Mouse (Mus musculus) T-helper 1 cell (primary cell): ENCODE measurements around the gene Tbc1d17.

Experiments used
- in situ Hi-C: fragments of 300-600 bp; cut with MboI, MseI; formaldehyde crosslinking; loops from one replicate; pipeline ENCODE4 v1.15.1; 2025; ENCODE audit warnings: high pct_unique_total_duplicates

The Tbc1d17 gene

DNA sequence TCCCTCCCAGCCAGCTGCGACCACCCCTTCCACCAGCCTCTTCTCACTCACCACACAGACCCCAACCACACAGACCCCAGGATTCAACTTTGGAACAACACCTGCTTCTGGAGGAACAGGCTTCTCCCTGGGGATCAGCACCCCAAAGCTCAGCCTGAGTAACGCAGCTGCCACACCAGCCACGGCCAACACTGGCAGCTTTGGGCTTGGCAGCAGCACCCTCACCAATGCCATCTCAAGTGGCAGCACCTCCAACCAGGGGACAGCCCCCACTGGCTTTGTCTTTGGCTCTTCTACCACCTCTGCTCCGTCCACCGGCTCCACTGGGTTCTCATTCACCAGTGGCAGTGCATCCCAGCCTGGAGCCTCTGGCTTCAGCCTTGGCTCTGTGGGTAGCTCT, 20.2 kb downstream of the Tbc1d17 start:
- in situ Hi-C loops: no loop called here

DNA sequence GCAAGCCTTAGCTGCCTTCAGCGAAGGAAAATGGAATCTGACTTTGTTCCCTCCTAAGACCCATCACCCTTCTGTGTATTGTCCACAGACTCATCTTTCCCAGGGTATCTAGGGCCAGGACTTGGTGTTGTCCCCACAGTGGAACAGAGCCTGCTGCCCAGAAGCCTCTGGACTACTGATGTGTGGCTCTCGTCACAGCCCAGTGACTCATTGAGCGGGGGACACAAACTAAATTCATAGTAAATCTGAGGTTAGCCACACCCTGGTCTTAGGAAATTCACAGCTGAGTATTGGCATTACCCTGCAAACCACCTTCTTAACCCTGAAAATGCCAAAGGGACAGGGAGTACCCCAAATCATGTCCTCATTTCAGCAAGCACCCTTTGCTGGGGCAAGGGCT, 22.1 kb downstream of the Tbc1d17 start:
- in situ Hi-C loops: no loop called here

DNA sequence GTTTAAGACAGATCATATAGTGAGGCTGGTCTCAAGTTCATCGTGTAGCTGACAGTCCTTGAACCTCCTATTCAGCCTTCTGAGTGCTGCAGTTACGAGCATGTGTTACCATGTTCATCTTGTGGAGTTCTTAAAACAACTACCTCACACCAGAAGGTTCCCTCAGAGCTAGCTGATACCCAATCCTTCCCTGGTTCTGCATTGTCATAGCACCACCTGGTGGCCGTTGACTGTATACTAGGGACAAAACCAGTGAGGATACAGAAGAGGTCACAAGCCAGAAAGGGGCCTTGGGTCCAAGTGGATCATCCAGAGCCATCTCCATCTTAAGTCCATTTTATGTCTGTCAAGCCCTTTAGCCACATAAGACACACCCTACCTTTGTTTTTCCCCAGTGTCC, 24.0 kb downstream of the Tbc1d17 start:
- in situ Hi-C loops: no loop called here

DNA sequence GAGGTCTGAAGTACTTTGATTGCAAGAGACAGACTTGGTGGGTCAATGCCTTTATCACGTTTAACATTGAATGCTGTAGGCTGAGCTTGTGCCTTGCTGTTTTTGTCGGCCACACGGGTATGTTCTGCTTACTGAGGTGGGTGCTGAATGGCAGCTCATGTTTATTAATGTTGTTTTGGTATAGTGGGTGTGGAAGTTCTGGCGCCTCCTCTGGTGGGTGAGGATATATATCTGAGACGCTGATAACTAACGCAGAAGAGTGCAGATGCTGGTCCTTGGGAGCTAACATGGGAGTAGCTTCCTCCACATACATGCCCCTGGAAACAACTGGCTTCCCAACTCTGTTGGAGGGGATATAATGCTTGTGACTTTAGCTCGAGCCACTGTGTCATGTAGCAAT, 25.5 kb downstream of the Tbc1d17 start:
- in situ Hi-C loops: no loop called here

DNA sequence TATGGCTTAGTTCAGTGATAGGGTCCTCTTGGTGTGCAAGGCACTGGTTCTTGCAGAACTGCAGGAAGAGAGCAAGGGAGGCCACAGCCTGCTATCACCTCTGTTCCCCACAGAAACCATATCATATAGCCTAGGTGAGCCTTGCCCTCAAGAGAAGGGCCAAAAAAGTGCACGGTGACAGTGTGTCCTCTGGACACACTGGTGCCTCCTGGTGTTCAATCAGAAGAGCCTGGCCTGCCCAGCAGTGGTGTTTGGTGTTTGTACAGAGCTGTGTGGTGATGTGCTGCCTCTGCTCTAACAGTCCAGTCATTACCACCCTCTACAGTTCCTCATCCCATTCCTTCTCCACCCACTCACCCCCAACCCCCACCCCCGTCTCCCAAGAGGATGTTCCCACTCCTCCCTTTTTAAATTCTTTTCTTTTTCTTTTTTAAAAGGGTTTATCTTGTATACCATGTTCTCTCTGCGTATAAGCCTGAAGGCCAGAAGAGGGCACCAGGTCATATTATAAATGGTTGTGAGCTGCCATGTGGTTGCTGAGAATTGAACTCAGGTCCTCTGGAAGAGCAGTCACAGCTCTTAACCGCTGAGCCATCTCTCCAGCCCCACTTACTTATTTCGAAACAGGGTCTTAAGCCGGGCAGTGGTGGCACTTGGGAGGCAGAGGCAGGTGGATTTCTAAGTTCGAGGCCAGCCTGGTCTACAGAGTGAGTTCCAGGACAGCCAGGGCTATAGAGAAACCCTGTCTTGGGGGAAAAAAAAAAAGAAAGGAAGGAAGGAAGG, 27.0 kb downstream of the Tbc1d17 start:
- in situ Hi-C loops: no loop called here

DNA sequence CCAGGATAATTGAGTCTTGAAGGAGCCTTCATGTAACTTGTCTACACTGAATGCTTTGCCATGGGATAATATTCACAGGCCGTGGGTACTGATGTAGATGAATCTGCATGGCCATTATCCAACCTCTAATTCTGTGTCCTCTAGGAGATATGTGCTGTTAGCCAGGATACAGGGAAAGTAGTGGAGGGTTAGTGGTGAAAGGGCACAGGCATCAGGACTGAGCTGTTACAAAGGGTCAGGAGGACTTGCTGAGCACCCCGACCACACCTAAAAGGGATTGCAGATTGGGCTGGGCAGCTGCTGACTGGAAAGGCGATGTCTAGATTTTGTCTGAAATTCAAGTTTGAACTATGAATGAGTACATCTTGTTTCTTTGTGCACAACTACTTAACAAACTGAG, 28.4 kb downstream of the Tbc1d17 start:
- in situ Hi-C loops: no loop called here

DNA sequence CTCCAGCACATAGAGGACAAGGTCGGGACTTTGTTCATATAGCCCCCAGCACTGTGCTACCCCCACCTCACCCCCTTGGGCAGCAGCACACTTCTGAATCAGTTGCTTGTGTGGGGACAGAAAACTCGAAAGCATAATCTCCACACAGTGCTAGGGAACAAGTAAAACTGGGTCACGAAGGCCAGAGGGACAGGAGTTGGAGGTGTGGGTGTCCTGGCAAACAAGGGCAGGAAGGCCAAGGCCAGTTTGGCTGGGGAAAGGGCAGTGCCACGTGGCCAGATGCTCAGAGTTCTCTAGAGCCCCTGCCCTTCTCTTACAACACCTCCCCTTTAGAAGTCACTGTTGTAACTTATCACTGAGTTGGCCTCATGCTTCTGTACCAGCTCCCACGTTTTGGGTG, 29.0 kb downstream of the Tbc1d17 start:
- in situ Hi-C loops: no loop called here

DNA sequence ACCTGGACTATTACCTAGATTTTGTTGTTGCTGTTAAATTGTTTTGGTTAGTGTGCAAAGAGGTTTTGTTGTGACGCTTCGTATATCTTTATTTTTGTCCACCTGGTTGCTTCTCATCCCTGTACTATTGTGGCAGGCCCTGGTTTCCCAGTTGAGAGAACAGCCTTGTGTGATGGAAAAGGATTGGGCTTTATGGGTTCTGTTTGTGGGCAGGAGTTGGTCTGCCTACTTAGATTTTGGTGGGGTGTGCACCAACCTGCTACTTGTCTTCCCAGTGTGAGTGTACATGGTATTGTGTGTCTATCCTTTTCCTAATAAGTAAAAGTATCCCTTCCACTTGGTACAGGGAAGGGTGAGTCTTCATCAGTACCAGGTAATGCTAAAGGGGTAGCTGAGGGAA, 29.5 kb downstream of the Tbc1d17 start:
- in situ Hi-C loops: no loop called here

DNA sequence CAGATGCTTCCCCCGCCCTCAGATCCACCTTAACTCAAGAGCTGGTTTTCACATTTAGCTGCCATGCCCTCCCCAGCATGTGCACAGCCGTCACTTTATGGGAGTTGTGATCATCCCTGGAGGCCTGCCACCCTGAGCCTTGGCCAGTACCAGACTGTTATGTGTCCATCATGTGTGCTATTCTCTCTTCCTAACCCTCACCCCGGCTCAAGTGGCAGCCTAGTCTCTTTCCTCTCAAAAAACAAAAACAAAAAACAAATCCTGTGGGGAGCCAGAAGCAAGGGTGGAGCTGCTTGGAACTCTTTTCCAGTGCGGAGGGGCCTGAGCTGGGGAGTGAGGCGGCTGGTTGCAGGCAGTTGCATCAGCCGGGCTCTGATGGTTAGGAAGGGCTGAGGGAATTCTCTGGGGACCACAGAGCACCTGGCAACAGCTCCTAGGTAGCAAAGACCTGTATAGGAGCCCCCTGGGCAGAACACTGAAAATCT, 30.1 kb downstream of the Tbc1d17 start:
- in situ Hi-C loops: no loop called here

DNA sequence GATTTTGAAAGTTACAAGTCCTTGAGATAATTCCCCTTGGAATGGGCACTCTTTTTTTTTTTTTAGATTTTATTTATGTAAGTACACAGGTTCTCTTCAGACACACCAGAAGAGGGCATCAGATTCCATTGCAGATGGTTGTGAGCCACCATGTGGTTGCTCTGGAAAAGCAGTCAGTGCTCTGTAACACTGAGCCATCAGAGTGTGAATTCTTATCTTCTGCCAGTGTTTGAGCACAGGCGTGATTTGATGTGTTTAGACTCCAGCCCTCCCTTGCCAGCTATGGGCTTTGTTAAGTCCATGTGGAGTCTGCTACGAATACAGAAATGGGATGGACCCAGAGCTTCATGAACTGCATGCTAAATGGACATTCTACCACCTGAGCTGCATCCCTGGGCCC, 30.7 kb downstream of the Tbc1d17 start:
- in situ Hi-C loops: no loop called here

DNA sequence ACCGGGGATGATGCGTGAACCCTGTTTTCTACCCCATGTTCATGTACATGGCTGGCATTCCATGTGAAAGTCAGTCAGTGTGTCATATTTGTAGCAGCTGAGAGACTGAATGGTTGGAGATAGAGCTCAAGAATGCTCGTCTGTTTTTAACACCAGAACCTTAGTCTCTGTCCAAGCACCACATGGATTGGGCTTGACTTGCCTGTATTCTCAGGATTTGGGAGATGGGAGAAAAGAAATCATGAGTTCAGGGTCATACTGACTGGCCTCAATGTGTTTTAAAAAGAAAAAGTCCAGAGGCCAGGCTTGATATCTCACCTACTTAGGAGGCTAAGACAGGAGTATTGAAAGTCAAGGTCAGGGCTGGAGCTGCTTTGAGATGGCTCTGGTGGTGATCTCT, 31.4 kb downstream of the Tbc1d17 start:
- in situ Hi-C loops: no loop called here

DNA sequence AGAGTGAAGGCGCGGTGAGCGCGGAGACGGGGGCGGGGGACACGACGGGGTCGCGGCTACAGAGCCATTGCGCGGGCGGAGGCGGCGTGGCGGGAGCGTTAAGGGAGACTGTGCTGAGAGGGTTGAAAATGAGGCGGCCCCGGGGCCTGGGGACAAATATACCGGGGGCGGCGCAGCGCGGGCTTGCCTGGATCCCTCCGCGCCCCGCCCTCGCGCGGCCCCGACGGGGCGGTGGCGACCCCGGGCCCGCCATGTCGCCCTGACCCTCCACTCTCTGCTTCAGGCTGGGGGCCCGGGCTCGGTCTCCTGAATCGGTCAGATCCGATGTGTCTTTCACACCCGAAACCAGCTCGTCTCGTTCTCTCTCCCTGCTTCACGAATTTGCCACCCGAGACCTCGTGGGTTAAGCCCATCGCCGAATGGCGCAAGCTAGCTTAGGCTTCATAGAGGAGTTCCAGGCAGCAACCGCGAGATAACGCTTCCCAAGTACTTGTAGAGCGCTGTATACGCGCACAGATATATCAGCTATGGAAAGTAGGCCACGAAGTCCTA, 32.3 kb downstream of the Tbc1d17 start, which contains the start of gene Atf5:
Gene Atf5, minus strand, starts transcription at position 189 of the 552 bp plus-strand sequence.
- in situ Hi-C loops: no loop called here

DNA sequence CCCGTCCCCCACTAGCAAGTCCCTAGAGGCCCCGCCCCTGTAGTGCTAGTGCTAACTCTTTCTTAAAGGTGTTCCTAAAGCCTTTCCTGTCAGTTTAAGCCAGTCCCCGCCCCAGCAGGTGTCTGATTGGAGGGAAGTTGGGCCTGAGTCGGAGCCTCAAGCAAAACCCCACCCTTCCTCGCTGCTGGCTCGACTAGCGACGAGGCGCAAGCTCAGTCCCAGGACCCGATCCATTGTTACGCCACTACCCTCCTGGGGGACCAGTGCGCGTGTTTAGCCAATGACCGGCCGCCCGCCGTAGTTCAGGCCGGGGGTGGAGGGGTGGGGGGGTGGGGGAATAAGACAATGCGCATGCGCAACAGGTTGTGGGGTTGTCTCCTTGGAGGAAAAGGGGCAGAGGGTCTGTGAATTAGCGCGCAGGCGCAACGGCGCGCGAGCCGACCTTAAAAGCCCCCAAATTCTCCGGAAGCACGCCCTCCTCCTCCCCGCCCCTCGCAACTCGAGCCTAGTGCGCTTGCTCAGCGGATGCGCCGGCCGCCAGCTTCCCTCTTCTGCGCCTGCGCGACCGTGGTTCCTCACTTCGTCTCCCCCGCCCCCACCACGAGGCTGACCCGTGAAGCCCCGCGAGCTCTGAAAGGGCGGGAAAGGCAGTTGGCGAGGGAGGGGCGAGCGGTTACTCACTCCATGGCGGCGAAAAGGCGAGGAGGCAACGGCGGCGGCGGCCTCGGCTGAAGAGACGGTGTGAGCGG, 33.0 kb downstream of the Tbc1d17 start, which contains the start of the genes Nup62 and Il4i1:
Gene Nup62, plus strand, starts transcription at position 368 of the 749 bp plus-strand sequence.
Gene Il4i1, plus strand, starts transcription at position 667 of the 749 bp plus-strand sequence.
- in situ Hi-C loops: no loop called here

DNA sequence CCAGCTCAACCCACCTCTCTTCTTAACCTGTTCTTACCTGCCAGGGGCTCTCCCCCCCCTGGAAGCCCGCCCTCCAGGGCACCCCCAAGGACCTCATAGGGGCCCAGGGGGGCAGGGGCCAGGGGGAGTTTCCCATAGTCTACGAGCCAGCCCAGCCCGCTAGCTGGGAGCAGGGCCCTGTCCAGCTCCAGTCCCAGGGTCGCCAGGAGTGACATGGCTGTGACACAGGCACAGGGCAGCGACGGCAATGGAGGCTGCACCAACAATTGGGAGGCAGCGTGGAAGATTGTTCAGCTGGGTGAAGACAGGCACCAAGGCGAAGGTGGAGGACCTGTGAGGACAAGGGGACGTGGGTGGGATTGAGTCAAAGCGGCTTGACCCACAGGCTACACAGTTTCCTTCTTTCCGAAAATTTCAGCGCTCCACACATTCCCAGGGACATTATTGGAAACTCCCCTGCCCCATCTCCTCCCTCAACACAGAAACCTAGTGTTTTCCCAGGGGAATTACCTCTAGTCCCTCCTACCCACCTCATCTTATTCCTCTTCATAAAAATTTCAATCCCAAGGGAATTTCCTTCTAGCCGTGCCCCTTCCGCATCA, 33.8 kb downstream of the Tbc1d17 start:
- in situ Hi-C loops: no loop called here

DNA sequence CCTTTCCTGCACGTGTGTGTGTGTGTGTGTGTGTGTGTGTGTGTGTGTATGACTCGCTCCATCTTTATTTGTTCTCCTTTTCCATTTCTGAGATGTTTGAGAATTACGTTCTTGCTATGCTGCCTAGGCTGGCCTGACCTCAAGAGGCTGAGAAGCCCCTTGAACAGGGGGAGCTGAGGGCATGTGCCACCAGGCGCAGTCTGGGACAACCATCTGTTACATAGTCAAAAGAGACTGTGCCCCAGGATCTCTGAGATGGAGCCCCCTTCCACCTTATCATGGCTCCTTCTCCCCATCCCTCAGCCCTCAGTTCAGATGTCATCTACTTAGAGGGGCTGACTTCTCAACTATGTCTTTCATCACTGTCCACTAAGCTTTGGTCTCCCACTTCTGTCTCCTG, 34.5 kb downstream of the Tbc1d17 start:
- in situ Hi-C loops: no loop called here

DNA sequence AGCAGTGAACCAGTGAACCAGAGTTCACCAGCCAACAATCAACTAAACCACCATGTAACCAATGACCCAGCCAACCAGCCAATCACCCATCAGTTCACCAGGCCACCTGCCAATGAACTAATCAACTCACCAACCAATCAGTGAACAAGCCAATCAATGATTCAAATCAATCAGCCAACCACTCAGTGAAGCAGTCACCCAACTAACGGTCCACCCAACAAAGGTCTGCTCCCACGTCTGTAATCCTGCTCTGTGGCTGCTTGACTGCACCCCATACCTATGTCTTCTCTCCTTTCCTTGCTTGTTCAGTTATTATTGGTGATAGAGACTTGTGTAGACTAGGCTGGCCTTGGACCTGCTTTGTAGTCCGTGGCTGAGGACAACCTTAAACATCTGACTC, 34.9 kb downstream of the Tbc1d17 start:
- in situ Hi-C loops: no loop called here

DNA sequence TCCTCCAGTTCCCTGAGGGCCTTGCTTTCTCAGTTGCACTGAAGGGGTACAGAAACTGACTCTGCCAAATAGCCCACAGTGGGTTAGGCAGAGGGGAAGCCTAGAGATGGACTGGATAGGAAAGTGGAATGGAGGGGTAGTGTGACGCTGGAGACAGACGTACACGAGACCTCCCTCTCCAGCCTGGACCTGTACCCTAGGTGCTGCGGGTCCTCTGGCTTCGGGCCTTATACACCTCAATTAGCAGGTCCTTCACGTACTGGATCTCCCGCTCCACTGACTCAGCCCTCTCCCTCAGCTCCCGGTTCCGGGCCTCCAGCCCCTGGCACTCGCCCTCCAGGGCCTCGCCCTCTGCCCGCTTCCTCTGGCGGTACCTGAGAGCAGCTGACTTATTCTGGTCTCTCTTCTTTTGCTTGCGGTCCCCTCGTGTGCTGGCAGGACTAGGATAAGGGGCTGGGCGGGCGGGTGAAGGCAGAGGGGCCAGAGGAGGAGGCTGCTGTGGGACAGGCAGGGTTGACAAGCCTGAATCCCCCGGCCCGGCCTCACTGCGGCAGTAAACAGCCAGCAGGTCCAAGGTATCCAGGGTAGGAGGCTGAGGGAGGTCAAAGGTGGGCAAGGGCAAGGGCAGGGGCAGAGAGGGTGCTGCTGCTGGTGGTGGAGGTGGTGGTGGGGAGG, 36.1 kb downstream of the Tbc1d17 start:
- in situ Hi-C loops: no loop called here

DNA sequence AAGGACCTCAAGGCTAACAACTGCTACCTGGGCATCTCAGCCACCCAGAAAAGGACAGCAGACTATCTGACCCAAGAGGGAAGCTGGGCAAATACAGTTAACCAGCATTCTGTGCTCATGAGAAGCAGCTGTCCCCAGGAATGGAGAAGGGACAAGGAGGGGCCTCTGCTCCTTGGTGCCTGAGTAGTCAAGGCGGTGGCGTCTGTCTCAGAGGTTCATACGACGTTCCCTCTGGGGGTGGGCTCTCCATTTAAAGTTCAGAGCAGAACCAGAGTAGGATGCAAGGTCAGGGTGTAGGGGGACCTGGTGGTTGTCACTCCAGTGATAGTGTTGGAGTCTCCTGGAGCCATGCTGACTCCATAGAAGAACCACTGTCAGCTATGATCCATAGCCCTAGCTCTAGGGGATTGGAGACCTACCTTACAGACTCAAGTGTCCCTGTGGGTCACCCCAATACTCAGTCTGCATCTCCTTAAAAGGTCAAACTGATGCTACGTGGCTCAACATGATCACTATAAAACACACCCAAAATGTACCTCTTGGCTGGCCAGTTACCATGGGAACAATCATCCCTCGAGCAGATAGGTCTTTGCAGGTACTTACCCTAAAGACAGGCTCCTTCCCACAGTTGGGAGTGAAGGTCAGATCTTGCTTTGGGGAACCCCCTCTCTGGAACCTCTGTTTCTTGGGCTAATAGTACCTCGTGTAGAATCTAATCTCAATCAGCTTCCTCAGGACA, 37.9 kb downstream of the Tbc1d17 start:
- in situ Hi-C loops: no loop called here

DNA sequence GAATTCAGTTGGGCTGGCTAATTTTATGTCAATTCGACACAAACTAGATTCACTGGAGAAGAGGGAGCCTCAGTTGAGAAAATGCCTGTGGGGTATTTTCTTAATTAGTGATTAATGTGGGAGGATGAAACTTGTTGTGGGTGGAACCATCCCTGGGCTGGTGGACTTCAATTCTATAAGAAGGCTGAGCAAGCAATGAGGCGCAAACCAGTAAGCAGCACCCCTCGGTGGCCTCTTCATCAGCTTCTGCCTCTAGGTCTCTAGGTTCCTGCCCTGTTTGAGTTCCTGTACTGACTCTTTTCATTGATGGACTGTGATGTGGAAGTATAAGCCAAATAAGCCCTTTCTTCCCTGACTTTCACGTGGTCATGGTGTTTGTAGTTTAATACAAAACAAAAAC, 38.5 kb downstream of the Tbc1d17 start:
- in situ Hi-C loops: no loop called here

DNA sequence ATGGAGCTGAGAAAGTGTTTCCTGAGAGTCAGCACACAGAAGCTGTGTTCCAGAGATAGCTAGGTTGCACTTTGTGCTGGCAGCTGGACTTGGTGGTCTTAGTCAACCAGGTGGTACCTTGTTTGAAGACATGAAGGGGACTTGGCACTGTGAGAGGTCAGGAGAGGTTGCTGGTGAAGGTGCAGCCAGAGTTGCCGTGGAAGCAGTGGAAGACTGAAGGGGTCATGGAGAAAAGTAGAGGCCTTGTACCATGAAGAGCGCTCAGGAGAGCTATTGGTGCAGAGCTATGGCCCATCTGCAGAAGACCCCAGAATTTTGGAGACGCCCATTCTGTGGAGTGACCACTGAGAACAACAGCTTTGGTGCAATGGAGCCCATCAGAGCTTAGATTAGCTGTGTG, 39.4 kb downstream of the Tbc1d17 start:
- in situ Hi-C loops: loop anchor here (5.0 kb wide), 1 partner anchor 42 kb away; no protein-coding TSS in a partner anchor

DNA sequence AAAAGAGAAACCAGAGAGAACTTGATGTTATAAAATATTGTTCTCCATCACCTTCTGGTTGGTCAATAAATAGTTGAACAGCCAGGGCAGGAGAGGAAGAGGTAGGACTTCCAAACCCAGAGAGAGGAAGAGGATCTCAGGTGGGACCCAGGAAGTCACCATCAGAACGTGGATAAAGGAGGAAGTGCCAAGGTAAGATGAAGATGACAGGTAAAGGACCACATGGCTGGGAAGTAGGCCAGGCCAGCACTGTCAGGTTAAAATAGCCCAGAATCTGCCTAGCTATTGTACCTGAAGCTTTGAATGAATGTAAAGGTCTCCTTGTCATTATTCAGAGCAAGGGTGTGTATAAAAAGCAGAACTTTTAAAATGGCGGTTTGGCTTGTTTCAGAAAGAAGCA, 40.0 kb downstream of the Tbc1d17 start:
- in situ Hi-C loops: loop anchor here (5.0 kb wide), 1 partner anchor 42 kb away; no protein-coding TSS in a partner anchor
